Mouse (Mus musculus) liver, adult 2 months (tissue): ENCODE measurements around the gene Itgb3.

Experiments used
- CTCF ChIP-seq: fragments of 200-500 bp; IDR thresholded peaks from 2 replicates; pipeline ENCODE4 v1.5.1; 2011; ENCODE audit warnings: low read depth, low read length, control low read depth
- POLR2A ChIP-seq: fragments of 200-500 bp; IDR thresholded peaks from 2 replicates; pipeline ENCODE4 v1.6.1; 2011; ENCODE audit warnings: low read length, control low read depth; ENCODE audit not compliant: insufficient read depth; ENCODE audit errors: extremely low read depth

- TF ChIP-seq CTCF, result no peak
- no peak for TF ChIP-seq POLR2A
Measured at GRCm38 (mm10) chr11:104566097-104566496, 41.7 kb upstream of the Itgb3 start.
